Mouse (Mus musculus): ENCODE measurements around the gene Oxct1. TPM values are rescaled to one million over a fixed set of nuclear protein-coding genes. Genes with fewer than 3 reads are reported as not detected.
A peak's percentile ranks its signal among the peaks of the same experiment; 100 is the strongest.

Oxct1 gene
- polyA plus RNA-seq, 1 experiment from 2014 or later: 323 TPM

- Histone ChIP-seq H3K27ac (ENCODE audit: low read length) (peak overlapping the region; percentile 100), H3K9ac (ENCODE audit: low read length) (peak overlapping the region; percentile 95), H3K36me3 (ENCODE audit: control insufficient read depth, insufficient read depth) (no peaks in the 10 kb centered on the region), H3K4me2 (ENCODE audit: low read depth, low read length) (peak overlapping the region; percentile 78), H3K4me1 (ENCODE audit: control insufficient read depth, insufficient read depth, low read length) (peaks cover 23% of the 10 kb centered on the region), H3K9me3 (replicated peaks; ENCODE audit: control insufficient read depth, low read length) (no peaks in the 10 kb centered on the region), H3K27me3 (ENCODE audit: control insufficient read depth, insufficient read depth, low read length) (no peaks in the 10 kb centered on the region), H3K4me3 (ENCODE audit: low read length) (peak overlapping the region; percentile 91)
- no peak for ATAC-seq (replicated peaks; ENCODE audit: extremely low read depth, insufficient read depth, low FRiP score)
- 37% methylated on average over 11 of the region's 11 CpGs for WGBS
These were observed 677 bp upstream of the Oxct1 start for GRCm38 (mm10) chr15:4025508-4025904.

GRCm38 (mm10) chr15:4026831-4027584 is 825 bp downstream of the Oxct1 start:
- ATAC-seq (replicated peaks; ENCODE audit: extremely low read depth, insufficient read depth, low FRiP score): peak; percentile 84
- Histone ChIP-seq H3K36me3 (ENCODE audit: control insufficient read depth, insufficient read depth) (no peaks in the 10 kb centered on the region), H3K9me3 (replicated peaks; ENCODE audit: control insufficient read depth, low read length) (no peaks in the 10 kb centered on the region), H3K27me3 (ENCODE audit: control insufficient read depth, insufficient read depth, low read length) (no peaks in the 10 kb centered on the region), H3K9ac (ENCODE audit: low read length) (peak overlapping the region; percentile 95), H3K4me3 (ENCODE audit: low read length) (peak overlapping the region; percentile 91), H3K4me2 (ENCODE audit: low read depth, low read length) (peak overlapping the region; percentile 78), H3K4me1 (ENCODE audit: control insufficient read depth, insufficient read depth, low read length) (peaks cover 29% of the 10 kb centered on the region), H3K27ac (ENCODE audit: low read length) (peak overlapping the region; percentile 100)
- WGBS: under 1% methylated on average over 65 of the region's 65 CpGs

- 8% methylated on average over 6 of the region's 6 CpGs for WGBS
- peak overlapping the region; percentile 91 for H3K4me3 ChIP-seq (ENCODE audit: low read length)
- ATAC-seq (replicated peaks; ENCODE audit: extremely low read depth, insufficient read depth, low FRiP score): no peak
These were observed 1.7 kb downstream of the Oxct1 start for GRCm38 (mm10) chr15:4027671-4028410.

GRCm38 (mm10) chr15:4028411-4028700 is 2.2 kb downstream of the Oxct1 start:
- Histone ChIP-seq H3K4me1 (ENCODE audit: control insufficient read depth, insufficient read depth, low read length) (peaks cover 40% of the 10 kb centered on the region), H3K4me2 (ENCODE audit: low read depth, low read length) (peak overlapping the region; percentile 78), H3K27ac (ENCODE audit: low read length) (peak overlapping the region; percentile 100), H3K9me3 (replicated peaks; ENCODE audit: control insufficient read depth, low read length) (no peaks in the 10 kb centered on the region), H3K9ac (ENCODE audit: low read length) (no peak overlapping the region), H3K36me3 (ENCODE audit: control insufficient read depth, insufficient read depth) (no peaks in the 10 kb centered on the region), H3K4me3 (ENCODE audit: low read length) (no peak overlapping the region; the same call in 1 of the 2 replicates), H3K27me3 (ENCODE audit: control insufficient read depth, insufficient read depth, low read length) (no peaks in the 10 kb centered on the region)
- 78% methylated on average over 6 of the region's 6 CpGs for WGBS
- ATAC-seq (replicated peaks; ENCODE audit: extremely low read depth, insufficient read depth, low FRiP score): no peak

More at GRCm38 (mm10) chr15:4027671-4028410, 1.7 kb downstream of the Oxct1 start:
- Histone ChIP-seq H3K4me2 (ENCODE audit: low read depth, low read length) (peak overlapping the region; percentile 78), H3K27ac (ENCODE audit: low read length) (peak overlapping the region; percentile 100), H3K27me3 (ENCODE audit: control insufficient read depth, insufficient read depth, low read length) (no peaks in the 10 kb centered on the region), H3K36me3 (ENCODE audit: control insufficient read depth, insufficient read depth) (no peaks in the 10 kb centered on the region), H3K9me3 (replicated peaks; ENCODE audit: control insufficient read depth, low read length) (no peaks in the 10 kb centered on the region), H3K4me1 (ENCODE audit: control insufficient read depth, insufficient read depth, low read length) (peaks cover 35% of the 10 kb centered on the region), H3K9ac (ENCODE audit: low read length) (peak overlapping the region; percentile 95)

GRCm38 (mm10) chr15:4028960-4029359 is 2.8 kb downstream of the Oxct1 start:
- no peak overlapping the region for H3K4me2 ChIP-seq (ENCODE audit: low read depth, low read length)
- H3K27me3 ChIP-seq (ENCODE audit: control insufficient read depth, insufficient read depth, low read length): no peaks in the 10 kb centered on the region
- H3K9me3 ChIP-seq (replicated peaks; ENCODE audit: control insufficient read depth, low read length): no peaks in the 10 kb centered on the region
- no peak overlapping the region; the same call in 1 of the 2 replicates for H3K27ac ChIP-seq (ENCODE audit: low read length)
- no peak overlapping the region for H3K4me3 ChIP-seq (ENCODE audit: low read length)
- H3K36me3 ChIP-seq (ENCODE audit: control insufficient read depth, insufficient read depth): no peaks in the 10 kb centered on the region
- ATAC-seq (replicated peaks; ENCODE audit: extremely low read depth, insufficient read depth, low FRiP score): no peak
- H3K9ac ChIP-seq (ENCODE audit: low read length): no peak overlapping the region
- peaks cover 46% of the 10 kb centered on the region for H3K4me1 ChIP-seq (ENCODE audit: control insufficient read depth, insufficient read depth, low read length)

- WGBS: 49% methylated on average over 3 of the region's 3 CpGs
- H3K27ac ChIP-seq (ENCODE audit: low read length): peak overlapping the region; percentile 44; the same call in 1 of the 2 replicates
- no peak overlapping the region for H3K4me2 ChIP-seq (ENCODE audit: low read depth, low read length)
- H3K4me1 ChIP-seq (ENCODE audit: control insufficient read depth, insufficient read depth, low read length): peaks cover 28% of the 10 kb centered on the region
- H3K4me3 ChIP-seq (ENCODE audit: low read length): no peak overlapping the region
- 0 out of 2 replicates have a peak, but pooled peaks have one; percentile 35 for ATAC-seq (replicated peaks; ENCODE audit: extremely low read depth, insufficient read depth, low FRiP score)
- H3K36me3 ChIP-seq (ENCODE audit: control insufficient read depth, insufficient read depth): peaks cover 20% of the 10 kb centered on the region
- H3K27me3 ChIP-seq (ENCODE audit: control insufficient read depth, insufficient read depth, low read length): no peaks in the 10 kb centered on the region
- no peak overlapping the region; the same call in 1 of the 2 replicates for H3K9ac ChIP-seq (ENCODE audit: low read length)
- no peaks in the 10 kb centered on the region; the same call in 1 of the 2 replicates for H3K9me3 ChIP-seq (replicated peaks; ENCODE audit: control insufficient read depth, low read length)
These were observed 7.2 kb downstream of the Oxct1 start for GRCm38 (mm10) chr15:4033168-4034004.

- Histone ChIP-seq H3K4me1 (ENCODE audit: control insufficient read depth, insufficient read depth, low read length) (no peaks in the 10 kb centered on the region; the same call in 1 of the 2 replicates), H3K27me3 (ENCODE audit: control insufficient read depth, insufficient read depth, low read length) (no peaks in the 10 kb centered on the region), H3K36me3 (ENCODE audit: control insufficient read depth, insufficient read depth) (peaks cover 27% of the 10 kb centered on the region), H3K4me3 (ENCODE audit: low read length) (no peak overlapping the region), H3K9me3 (replicated peaks; ENCODE audit: control insufficient read depth, low read length) (no peaks in the 10 kb centered on the region), H3K4me2 (ENCODE audit: low read depth, low read length) (no peak overlapping the region), H3K9ac (ENCODE audit: low read length) (no peak overlapping the region), H3K27ac (ENCODE audit: low read length) (no peak overlapping the region)
- ATAC-seq (replicated peaks; ENCODE audit: extremely low read depth, insufficient read depth, low FRiP score): no peak
- 57% methylated on average over 3 of the region's 3 CpGs for WGBS
These were observed 16.2 kb downstream of the Oxct1 start for GRCm38 (mm10) chr15:4042423-4042822.

GRCm38 (mm10) chr15:4043032-4043471 is 16.9 kb downstream of the Oxct1 start:
- Histone ChIP-seq H3K9ac (ENCODE audit: low read length) (no peak overlapping the region), H3K9me3 (replicated peaks; ENCODE audit: control insufficient read depth, low read length) (no peaks in the 10 kb centered on the region), H3K27ac (ENCODE audit: low read length) (no peak overlapping the region), H3K4me1 (ENCODE audit: control insufficient read depth, insufficient read depth, low read length) (no peaks in the 10 kb centered on the region; the same call in 1 of the 2 replicates), H3K4me2 (ENCODE audit: low read depth, low read length) (peak overlapping the region; percentile 36; the same call in 1 of the 2 replicates), H3K27me3 (ENCODE audit: control insufficient read depth, insufficient read depth, low read length) (no peaks in the 10 kb centered on the region), H3K4me3 (ENCODE audit: low read length) (no peak overlapping the region), H3K36me3 (ENCODE audit: control insufficient read depth, insufficient read depth) (peaks cover 25% of the 10 kb centered on the region)
- WGBS: 25% methylated on average over 4 of the region's 4 CpGs
- peak; percentile 28; the same call in 1 of the 2 replicates for ATAC-seq (replicated peaks; ENCODE audit: extremely low read depth, insufficient read depth, low FRiP score)
